Mouse (Mus musculus) brown adipose tissue, adult 24 weeks (tissue): ENCODE data around the gene Igsf1. TPM values are rescaled to one million over a fixed set of nuclear protein-coding genes. Genes with fewer than 3 reads are reported as not detected.

ENCODE experiments used
- H3K27ac ChIP-seq: fragments of 200-500 bp; replicated peaks from 2 replicates; pipeline ENCODE4 v1.5.1; 2012; ENCODE audit warnings: low read depth, mild to moderate bottlenecking, low read length
- H3K4me1 ChIP-seq: fragments of 200-500 bp; 2 replicates; pipeline ENCODE4 v1.6.1; 2012; ENCODE audit warnings: low read length, mixed read lengths; ENCODE audit not compliant: control insufficient read depth, insufficient read depth, insufficient read length
- H3K4me3 ChIP-seq: fragments of 200-500 bp; 2 replicates; pipeline ENCODE4 v1.5.1; 2012; ENCODE audit warnings: low read depth, mild to moderate bottlenecking, low read length, moderate library complexity; ENCODE audit not compliant: insufficient read depth
- polyA plus RNA-seq: library from polyadenylated mRNA; stranded (reverse); fragments of >200 nt; gene quantifications from 2 replicates; pipeline ENCODE4 v1.2.4, GENCODE M21; 2012; ENCODE audit not compliant: missing spikeins, insufficient read depth, insufficient read length

The Igsf1 gene
- 0.36 and 0.54 TPM in 2 replicates for polyA plus RNA-seq

GRCm38 (mm10) chrX:49797213-49798019 lies at the start of gene Igsf1:
TSS of gene Igsf1 (minus strand) at chrX:49797749.
- H3K27ac ChIP-seq = no peak within 1 kb of the TSS
- H3K4me3 ChIP-seq = 0 out of 2 replicates have a peak within 1 kb of the TSS, but pooled peaks have one; percentile 18
- no peaks in the 10 kb centered on the region for H3K4me1 ChIP-seq

DNA sequence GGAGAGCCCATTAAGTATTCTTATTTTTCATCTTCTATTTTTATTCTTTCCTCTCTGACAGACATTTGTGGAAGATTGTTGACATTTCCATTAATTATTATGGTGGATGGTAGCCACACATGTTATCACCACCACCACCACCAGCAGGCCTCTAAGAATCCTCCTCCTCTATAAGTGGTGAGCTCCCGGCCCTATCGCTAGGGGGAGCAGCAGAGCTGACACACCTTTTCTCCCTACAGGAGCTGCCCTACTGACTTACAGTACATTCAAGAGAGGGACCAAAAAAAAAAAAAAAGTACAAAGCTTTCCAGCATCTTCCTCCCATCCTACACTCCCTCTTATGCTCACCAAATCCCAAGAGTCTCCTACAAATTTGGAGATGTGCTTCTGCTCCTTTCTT lies 26.7 kb downstream of the Igsf1 start:
- H3K27ac ChIP-seq = no peak overlapping the region
- no peaks in the 10 kb centered on the region for H3K4me1 ChIP-seq
- no peak overlapping the region for H3K4me3 ChIP-seq

GRCm38 (mm10) chrX:49745192-49745591 lies 52.4 kb downstream of the Igsf1 start:
- H3K4me3 ChIP-seq = no peak overlapping the region

DNA sequence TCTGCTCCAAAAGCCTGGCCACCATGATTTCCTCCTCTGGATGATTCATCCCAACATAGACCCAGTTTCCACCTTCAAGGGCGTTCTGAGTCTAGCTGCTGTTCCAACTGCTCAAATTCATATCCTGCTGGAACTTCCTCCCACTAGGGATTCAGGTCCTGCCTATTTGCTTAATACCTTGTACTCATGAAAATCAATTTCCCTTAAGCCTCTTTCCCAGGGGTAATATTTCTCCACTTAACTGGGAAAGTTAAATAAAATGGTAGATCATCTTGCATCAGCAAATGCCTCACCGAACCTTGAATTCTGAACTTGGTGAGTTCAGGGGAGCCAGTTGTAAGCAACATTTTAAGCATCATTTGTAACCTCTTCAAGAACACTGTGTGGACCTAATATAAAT lies 62.6 kb downstream of the Igsf1 start, which contains the start of gene Olfr1321:
TSS of gene Olfr1321 (minus strand) at position 101 of the 400 bp plus-strand sequence.
- H3K4me3 ChIP-seq = no peak within 1 kb of the TSS
- H3K27ac ChIP-seq = no peak within 1 kb of the TSS
- no peaks in the 10 kb centered on the region for H3K4me1 ChIP-seq

More at GRCm38 (mm10) chrX:49745192-49745591, 52.4 kb downstream of the Igsf1 start:
- Histone ChIP-seq H3K4me1 (no peaks in the 10 kb centered on the region), H3K27ac (no peak overlapping the region)

Other genes with a start within 250 kb of the Igsf1 start
- not detected in 2 replicates for gene Olfr1320, start 125.4 kb downstream of the Igsf1 start, polyA plus RNA-seq
- not detected in 2 replicates for gene Olfr1321, start 62.7 kb downstream of the Igsf1 start, polyA plus RNA-seq
- gene Olfr1322, start 93.7 kb upstream of the Igsf1 start, polyA plus RNA-seq = not detected in 2 replicates
- gene Olfr1323, start 221.6 kb upstream of the Igsf1 start, polyA plus RNA-seq = not detected in 2 replicates